Mouse (Mus musculus) cortical plate, adult 2 months (tissue): ENCODE results near the gene Bcar3.

ENCODE experiments used
- CTCF ChIP-seq: fragments of 200-500 bp; IDR thresholded peaks from 2 replicates; pipeline ENCODE4 v1.5.1; 2011; ENCODE audit warnings: mild to moderate bottlenecking, control low read depth, low read length; ENCODE audit not compliant: insufficient read depth; ENCODE audit errors: extremely low read depth
- POLR2A ChIP-seq: fragments of 200-500 bp; IDR thresholded peaks from 2 replicates; pipeline ENCODE4 v1.6.1; 2011; ENCODE audit warnings: mild to moderate bottlenecking, low read length, control low read depth; ENCODE audit not compliant: insufficient read depth; ENCODE audit errors: extremely low read depth

GRCm38 (mm10) chr3:122352801-122353200, 58.9 kb downstream of the Bcar3 start:
- no peak for TF ChIP-seq POLR2A
- no peak for TF ChIP-seq CTCF
